Mouse (Mus musculus): ENCODE measurements around the gene Slc45a1. TPM values are rescaled to one million over a fixed set of nuclear protein-coding genes. Genes with fewer than 3 reads are reported as not detected.
A peak's percentile ranks its signal among the peaks of the same experiment; 100 is the strongest.

The Slc45a1 gene
- polyA plus RNA-seq, 1 experiment from 2014 or later = 1.1 TPM

GRCm38 (mm10) chr4:150685778-150686493, 34.0 kb upstream of the Slc45a1 start:
- Histone ChIP-seq H3K27me3 (ENCODE audit: control insufficient read depth, insufficient read depth, low read length) (no peaks in the 10 kb centered on the region), H3K36me3 (ENCODE audit: control insufficient read depth, insufficient read depth, low read length) (no peaks in the 10 kb centered on the region), H3K4me2 (ENCODE audit: low read depth, low read length) (no peak overlapping the region), H3K9me3 (replicated peaks; ENCODE audit: control insufficient read depth, low read length) (no peaks in the 10 kb centered on the region), H3K27ac (ENCODE audit: low read length) (peak overlapping the region; percentile 73), H3K9ac (ENCODE audit: low read length) (no peak overlapping the region), H3K4me1 (ENCODE audit: control insufficient read depth, insufficient read depth, low read length) (0 out of 2 replicates have a peak, but pooled peaks cover 4% of the 10 kb centered on the region), H3K4me3 (replicated peaks; ENCODE audit: low read length) (no peak overlapping the region)
- WGBS = 48% methylated on average over 7 of the region's 8 CpGs
- no peak for ATAC-seq (ENCODE audit: insufficient read depth, low FRiP score)

DNA sequence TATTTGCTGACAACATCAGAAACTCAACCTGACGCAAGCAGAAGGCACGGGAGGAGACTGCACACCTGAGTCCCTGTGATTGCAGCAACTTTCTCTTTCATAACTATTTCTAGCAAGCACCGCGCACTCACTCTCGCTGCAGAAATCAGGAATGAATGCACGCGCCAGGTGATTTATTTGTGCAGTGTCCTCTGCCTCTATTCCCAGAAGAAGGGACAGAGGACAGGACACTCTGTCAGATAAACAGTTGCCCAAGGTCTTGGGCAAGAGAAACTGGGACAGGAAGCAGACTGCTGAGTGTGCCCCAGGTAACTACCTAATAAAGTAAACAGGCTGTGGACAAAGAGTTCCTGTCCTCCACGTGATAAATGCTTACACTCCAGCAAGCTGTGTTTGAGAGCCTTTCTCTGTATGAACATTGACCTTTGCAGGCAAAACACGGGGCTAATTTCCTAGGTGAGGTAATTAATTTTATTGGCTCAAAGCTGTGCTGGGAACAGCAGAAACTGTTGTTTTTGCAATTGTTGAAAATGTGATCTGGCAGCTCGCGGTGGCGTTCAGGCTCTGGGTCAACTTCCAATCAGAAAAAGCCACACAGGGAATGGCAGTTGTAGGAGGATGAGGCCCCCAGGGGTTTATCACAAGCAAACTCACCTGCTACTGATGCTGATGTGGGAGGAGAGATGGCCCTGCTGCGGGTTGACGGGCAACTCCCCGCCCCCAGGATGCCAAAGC, 33.2 kb upstream of the Slc45a1 start:
- peak; percentile 79; the same call in 1 of the 2 replicates for ATAC-seq (ENCODE audit: insufficient read depth, low FRiP score)
- Histone ChIP-seq H3K4me2 (ENCODE audit: low read depth, low read length) (peak overlapping the region; percentile 39), H3K4me1 (ENCODE audit: control insufficient read depth, insufficient read depth, low read length) (0 out of 2 replicates have a peak, but pooled peaks cover 4% of the 10 kb centered on the region), H3K9ac (ENCODE audit: low read length) (no peak overlapping the region; the same call in 1 of the 2 replicates), H3K9me3 (replicated peaks; ENCODE audit: control insufficient read depth, low read length) (no peaks in the 10 kb centered on the region), H3K27me3 (ENCODE audit: control insufficient read depth, insufficient read depth, low read length) (no peaks in the 10 kb centered on the region), H3K27ac (ENCODE audit: low read length) (peak overlapping the region; percentile 73), H3K4me3 (replicated peaks; ENCODE audit: low read length) (0 out of 2 replicates have a peak overlapping the region, but pooled peaks have one; percentile 15), H3K36me3 (ENCODE audit: control insufficient read depth, insufficient read depth, low read length) (no peaks in the 10 kb centered on the region)
- WGBS = 18% methylated on average over 15 of the region's 15 CpGs

DNA sequence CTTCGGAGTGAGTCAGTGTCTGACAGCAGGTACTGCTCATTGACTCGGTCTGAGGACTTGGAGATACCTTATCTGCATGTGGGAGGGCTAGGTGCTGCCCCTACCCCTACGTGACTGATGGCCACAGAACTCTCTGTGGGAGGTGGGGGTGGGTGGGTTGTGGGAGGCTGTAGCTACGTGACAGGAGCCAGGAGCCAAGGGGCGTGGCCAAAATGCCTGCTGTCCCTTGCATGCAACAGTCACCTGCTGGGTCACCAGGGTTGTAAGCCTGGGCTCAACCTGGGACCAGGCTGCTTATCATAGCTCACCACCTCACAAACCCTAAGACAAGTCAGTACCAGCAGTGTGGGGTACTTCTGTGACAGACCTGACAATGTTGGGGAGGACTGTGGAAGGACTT, 28.4 kb upstream of the Slc45a1 start:
- Histone ChIP-seq H3K4me2 (ENCODE audit: low read depth, low read length) (no peak overlapping the region), H3K9me3 (replicated peaks; ENCODE audit: control insufficient read depth, low read length) (no peaks in the 10 kb centered on the region), H3K36me3 (ENCODE audit: control insufficient read depth, insufficient read depth, low read length) (no peaks in the 10 kb centered on the region), H3K4me3 (replicated peaks; ENCODE audit: low read length) (no peak overlapping the region), H3K9ac (ENCODE audit: low read length) (no peak overlapping the region), H3K27me3 (ENCODE audit: control insufficient read depth, insufficient read depth, low read length) (no peaks in the 10 kb centered on the region), H3K27ac (ENCODE audit: low read length) (no peak overlapping the region), H3K4me1 (ENCODE audit: control insufficient read depth, insufficient read depth, low read length) (no peaks in the 10 kb centered on the region)
- WGBS = 54% methylated on average over 5 of the region's 5 CpGs
- no peak for ATAC-seq (ENCODE audit: insufficient read depth, low FRiP score)

DNA sequence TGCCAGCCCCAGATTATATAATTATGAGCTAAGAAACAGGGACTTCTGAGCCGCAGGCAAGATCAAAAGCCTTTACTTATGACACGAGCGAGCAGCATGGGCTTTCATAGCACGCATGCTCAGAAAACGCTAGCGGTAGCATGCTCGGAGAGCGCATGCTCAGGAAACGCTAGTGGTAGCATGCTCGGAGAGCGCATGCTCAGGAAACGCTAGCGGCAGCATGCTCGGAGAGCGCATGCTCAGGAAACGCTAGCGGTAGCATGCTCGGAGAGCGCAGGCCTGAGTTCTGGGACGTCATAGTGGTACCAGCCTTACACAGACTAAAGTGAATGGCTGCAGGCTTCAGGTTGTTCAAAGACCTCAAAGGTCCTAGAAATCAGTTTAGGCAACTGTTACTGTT, 26.8 kb upstream of the Slc45a1 start:
- no peak for ATAC-seq (ENCODE audit: insufficient read depth, low FRiP score)
- Histone ChIP-seq H3K9me3 (replicated peaks; ENCODE audit: control insufficient read depth, low read length) (no peaks in the 10 kb centered on the region), H3K4me2 (ENCODE audit: low read depth, low read length) (no peak overlapping the region), H3K9ac (ENCODE audit: low read length) (no peak overlapping the region), H3K27ac (ENCODE audit: low read length) (no peak overlapping the region), H3K4me1 (ENCODE audit: control insufficient read depth, insufficient read depth, low read length) (no peaks in the 10 kb centered on the region), H3K36me3 (ENCODE audit: control insufficient read depth, insufficient read depth, low read length) (no peaks in the 10 kb centered on the region), H3K27me3 (ENCODE audit: control insufficient read depth, insufficient read depth, low read length) (no peaks in the 10 kb centered on the region), H3K4me3 (replicated peaks; ENCODE audit: low read length) (no peak overlapping the region)
- WGBS = 95% methylated on average over 20 of the region's 20 CpGs

- no peaks in the 10 kb centered on the region for H3K36me3 ChIP-seq (ENCODE audit: control insufficient read depth, insufficient read depth, low read length)
- H3K9me3 ChIP-seq (replicated peaks; ENCODE audit: control insufficient read depth, low read length) = no peaks in the 10 kb centered on the region
- ATAC-seq (ENCODE audit: insufficient read depth, low FRiP score) = no peak
- no peak overlapping the region for H3K9ac ChIP-seq (ENCODE audit: low read length)
- 23% methylated on average over 2 of the region's 4 CpGs for WGBS
- H3K4me2 ChIP-seq (ENCODE audit: low read depth, low read length) = no peak overlapping the region
- no peak overlapping the region for H3K4me3 ChIP-seq (replicated peaks; ENCODE audit: low read length)
- H3K27ac ChIP-seq (ENCODE audit: low read length) = no peak overlapping the region
- no peaks in the 10 kb centered on the region for H3K4me1 ChIP-seq (ENCODE audit: control insufficient read depth, insufficient read depth, low read length)
- no peaks in the 10 kb centered on the region for H3K27me3 ChIP-seq (ENCODE audit: control insufficient read depth, insufficient read depth, low read length)
These were observed 25.9 kb upstream of the Slc45a1 start for GRCm38 (mm10) chr4:150677846-150678224.

DNA sequence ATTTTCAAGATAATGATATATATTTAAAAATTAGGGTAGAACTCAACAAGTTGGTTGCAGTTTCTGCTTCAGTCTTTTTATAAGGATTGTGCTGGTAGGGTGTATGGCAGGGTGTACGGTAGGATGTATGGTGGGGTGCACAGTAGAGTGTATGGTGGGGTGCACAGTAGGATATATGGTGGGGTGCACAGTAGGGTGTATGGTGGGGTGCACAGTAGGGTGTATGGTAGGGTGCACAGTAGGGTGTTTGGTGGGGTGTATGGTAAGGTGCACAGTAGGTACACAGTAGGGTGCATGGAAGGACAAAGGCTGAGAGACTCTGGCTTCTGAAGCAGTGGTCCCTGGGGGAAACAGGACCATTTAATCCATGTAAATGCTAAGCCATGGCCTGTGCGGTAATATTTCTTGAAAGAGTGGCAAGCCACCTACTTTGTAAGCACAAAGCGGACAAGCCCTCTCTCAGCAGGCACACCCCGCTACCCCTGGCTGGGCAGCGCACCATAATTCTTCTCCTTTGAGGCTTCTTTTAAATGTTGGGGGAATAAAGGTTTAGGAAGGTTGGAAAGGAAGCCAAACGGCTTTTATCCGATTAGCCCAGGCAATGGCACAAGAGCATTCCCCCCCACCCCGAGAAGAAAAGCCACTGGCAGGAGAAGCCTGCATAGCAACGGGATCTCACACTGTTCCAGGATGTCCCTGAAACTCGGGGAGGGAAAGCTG, 25.3 kb upstream of the Slc45a1 start:
- ATAC-seq (ENCODE audit: insufficient read depth, low FRiP score) = no peak
- no peak overlapping the region for H3K4me2 ChIP-seq (ENCODE audit: low read depth, low read length)

DNA sequence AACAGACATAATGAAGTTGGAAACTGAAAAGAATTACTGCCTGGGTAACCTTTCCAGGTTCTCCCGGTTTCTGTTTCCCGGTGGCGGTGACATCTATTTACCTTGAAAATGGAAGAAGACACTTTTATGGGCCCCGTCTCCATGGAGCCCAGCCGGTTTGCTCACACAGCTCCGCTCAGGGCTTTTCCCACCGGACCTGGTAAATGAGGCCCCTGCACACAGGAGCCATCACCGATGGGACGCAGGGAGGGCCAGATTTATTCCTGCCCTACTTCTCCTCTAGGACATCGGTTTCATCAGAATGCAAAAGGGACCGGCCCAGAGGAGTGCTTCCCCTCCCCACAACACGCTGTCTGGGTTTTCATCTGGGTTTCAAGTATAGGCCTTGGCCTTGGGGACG, 24.1 kb upstream of the Slc45a1 start:
- H3K4me2 ChIP-seq (ENCODE audit: low read depth, low read length) = no peak overlapping the region
- H3K4me1 ChIP-seq (ENCODE audit: control insufficient read depth, insufficient read depth, low read length) = no peaks in the 10 kb centered on the region
- H3K4me3 ChIP-seq (replicated peaks; ENCODE audit: low read length) = no peak overlapping the region
- 64% methylated on average over 13 of the region's 13 CpGs for WGBS
- no peaks in the 10 kb centered on the region for H3K27me3 ChIP-seq (ENCODE audit: control insufficient read depth, insufficient read depth, low read length)
- H3K36me3 ChIP-seq (ENCODE audit: control insufficient read depth, insufficient read depth, low read length) = no peaks in the 10 kb centered on the region
- H3K9ac ChIP-seq (ENCODE audit: low read length) = no peak overlapping the region
- H3K9me3 ChIP-seq (replicated peaks; ENCODE audit: control insufficient read depth, low read length) = no peaks in the 10 kb centered on the region
- ATAC-seq (ENCODE audit: insufficient read depth, low FRiP score) = no peak
- no peak overlapping the region for H3K27ac ChIP-seq (ENCODE audit: low read length)

More for the DNA sequence above, 25.3 kb upstream of the Slc45a1 start:
- Histone ChIP-seq H3K9ac (ENCODE audit: low read length) (no peak overlapping the region), H3K4me3 (replicated peaks; ENCODE audit: low read length) (no peak overlapping the region), H3K9me3 (replicated peaks; ENCODE audit: control insufficient read depth, low read length) (no peaks in the 10 kb centered on the region), H3K4me1 (ENCODE audit: control insufficient read depth, insufficient read depth, low read length) (no peaks in the 10 kb centered on the region), H3K27ac (ENCODE audit: low read length) (no peak overlapping the region), H3K27me3 (ENCODE audit: control insufficient read depth, insufficient read depth, low read length) (no peaks in the 10 kb centered on the region), H3K36me3 (ENCODE audit: control insufficient read depth, insufficient read depth, low read length) (no peaks in the 10 kb centered on the region)
- 48% methylated on average over 9 of the region's 10 CpGs for WGBS

DNA sequence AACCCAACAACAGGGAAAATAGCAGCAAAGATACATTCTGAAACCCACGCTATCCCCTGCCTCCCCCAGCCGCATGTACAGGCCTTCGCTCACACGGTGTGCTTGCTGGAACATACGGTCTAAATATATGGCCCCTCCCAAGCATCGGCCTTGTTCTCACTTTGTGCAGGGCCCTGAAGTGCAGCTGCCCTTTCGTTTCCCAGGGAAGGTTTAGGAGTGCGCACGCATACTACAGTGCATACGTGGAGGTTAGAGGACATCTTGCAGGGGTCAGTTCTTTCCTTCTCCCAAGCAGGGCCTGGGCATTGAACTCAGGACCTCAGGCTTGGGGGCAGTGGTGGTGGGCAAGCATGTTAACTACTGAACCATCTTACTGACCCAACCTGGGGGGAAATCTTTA, 23.3 kb upstream of the Slc45a1 start:
- no peaks in the 10 kb centered on the region for H3K4me1 ChIP-seq (ENCODE audit: control insufficient read depth, insufficient read depth, low read length)
- H3K27me3 ChIP-seq (ENCODE audit: control insufficient read depth, insufficient read depth, low read length) = no peaks in the 10 kb centered on the region
- no peak overlapping the region for H3K27ac ChIP-seq (ENCODE audit: low read length)
- ATAC-seq (ENCODE audit: insufficient read depth, low FRiP score) = no peak
- H3K9ac ChIP-seq (ENCODE audit: low read length) = no peak overlapping the region
- no peak overlapping the region for H3K4me2 ChIP-seq (ENCODE audit: low read depth, low read length)
- WGBS = 89% methylated on average over 10 of the region's 10 CpGs
- H3K36me3 ChIP-seq (ENCODE audit: control insufficient read depth, insufficient read depth, low read length) = no peaks in the 10 kb centered on the region
- no peaks in the 10 kb centered on the region for H3K9me3 ChIP-seq (replicated peaks; ENCODE audit: control insufficient read depth, low read length)
- no peak overlapping the region for H3K4me3 ChIP-seq (replicated peaks; ENCODE audit: low read length)

DNA sequence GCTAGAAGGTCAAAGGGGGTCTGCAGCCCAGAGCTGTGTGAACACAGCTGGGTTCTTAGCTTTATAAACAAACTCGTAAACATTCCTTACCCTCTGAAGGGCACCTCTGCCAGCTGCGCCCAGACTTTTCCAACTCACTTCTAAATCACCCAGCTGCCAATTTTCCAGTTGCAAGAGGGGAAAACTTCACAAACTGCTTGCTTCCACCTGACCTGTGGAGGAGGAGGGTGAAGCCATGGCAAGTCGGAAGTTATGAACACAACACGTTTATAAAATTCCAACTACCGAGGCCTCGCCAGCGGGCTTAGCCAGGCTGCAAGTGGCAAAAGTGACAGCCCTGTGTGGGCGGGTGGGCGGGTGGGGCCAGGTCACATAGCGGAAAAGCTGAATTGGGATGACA, 13.8 kb upstream of the Slc45a1 start:
- Histone ChIP-seq H3K9ac (ENCODE audit: low read length) (no peak overlapping the region), H3K4me3 (replicated peaks; ENCODE audit: low read length) (no peak overlapping the region), H3K4me2 (ENCODE audit: low read depth, low read length) (no peak overlapping the region), H3K4me1 (ENCODE audit: control insufficient read depth, insufficient read depth, low read length) (peaks cover 5% of the 10 kb centered on the region; the same call in 1 of the 2 replicates), H3K27ac (ENCODE audit: low read length) (no peak overlapping the region), H3K36me3 (ENCODE audit: control insufficient read depth, insufficient read depth, low read length) (no peaks in the 10 kb centered on the region), H3K27me3 (ENCODE audit: control insufficient read depth, insufficient read depth, low read length) (no peaks in the 10 kb centered on the region), H3K9me3 (replicated peaks; ENCODE audit: control insufficient read depth, low read length) (no peaks in the 10 kb centered on the region)
- ATAC-seq (ENCODE audit: insufficient read depth, low FRiP score) = no peak
- 69% methylated on average over 10 of the region's 10 CpGs for WGBS

Measured in stomach, embryonic 16.5 days (tissue).